Mouse (Mus musculus) midbrain, postnatal 0 days (tissue): ENCODE results near the gene 1810037I17Rik. TPM values are rescaled to one million over a fixed set of nuclear protein-coding genes. Genes with fewer than 3 reads are reported as not detected.

ENCODE experiments used
- ATAC-seq: fragments of 200-750 bp; cut with Nextera tagmentation; 2 replicates; pipeline ENCODE4 v1.8.0; 2017; ENCODE audit warnings: moderate number of reproducible peaks, mild to moderate bottlenecking, moderate TSS enrichment, moderate library complexity; ENCODE audit not compliant: low FRiP score
- DNase-seq: peaks from one replicate; pipeline ENCODE4 v3.0.0-alpha.2; 2015; ENCODE audit warnings: low spot score
- H3K27ac ChIP-seq: fragments of 300-500 bp; sonication (generic); 2 replicates; pipeline ENCODE4 v1.5.1; 2014; ENCODE audit warnings: low read depth, mild to moderate bottlenecking, low read length, mixed read lengths
- H3K27me3 ChIP-seq: fragments of 300-500 bp; sonication (generic); 2 replicates; pipeline ENCODE4 v1.6.1; 2014; ENCODE audit warnings: low read length, control low read depth, mixed read lengths; ENCODE audit not compliant: insufficient read depth
- H3K36me3 ChIP-seq: fragments of 300-500 bp; sonication (generic); 2 replicates; pipeline ENCODE4 v1.6.1; 2014; ENCODE audit warnings: low read length, control low read depth, mixed read lengths; ENCODE audit not compliant: insufficient read depth
- H3K4me1 ChIP-seq: fragments of 300-500 bp; sonication (generic); 2 replicates; pipeline ENCODE4 v1.6.1; 2014; ENCODE audit warnings: mild to moderate bottlenecking, control low read depth, antibody characterized with exemption, low read length, mixed read lengths; ENCODE audit not compliant: insufficient read depth
- H3K4me2 ChIP-seq: fragments of 300-500 bp; sonication (generic); 2 replicates; pipeline ENCODE4 v1.6.1; 2014; ENCODE audit warnings: low read depth, mild to moderate bottlenecking, low read length, mixed read lengths; ENCODE audit not compliant: poor library complexity, severe bottlenecking
- H3K4me3 ChIP-seq: fragments of 300-500 bp; sonication (generic); 2 replicates; pipeline ENCODE4 v1.5.1; 2014; ENCODE audit warnings: low read depth, mild to moderate bottlenecking, low read length, moderate library complexity
- H3K9ac ChIP-seq: fragments of 300-500 bp; sonication (generic); replicated peaks from 2 replicates; pipeline ENCODE4 v1.6.1; 2014; ENCODE audit warnings: mild to moderate bottlenecking, low read length, moderate library complexity, mixed read lengths; ENCODE audit not compliant: poor library complexity, severe bottlenecking
- H3K9me3 ChIP-seq: fragments of 300-500 bp; sonication (generic); 2 replicates; pipeline ENCODE4 v1.6.1; 2016; ENCODE audit warnings: low read length, control low read depth
- CTCF ChIP-seq: IDR thresholded peaks from 2 replicates; pipeline ENCODE4 v1.5.1; 2016; ENCODE audit warnings: antibody characterized with exemption, mild to moderate bottlenecking
- WGBS: fragments of 180-500 bp; shearing (Covaris S2); extraction: QIAGEN DNeasy Blood & Tissue Kit; methylation state at CpG from one replicate; pipeline ENCODE4 v1.1.7; 2014; 5-methylcytosine and 5-hydroxymethylcytosine counted together
- polyA plus RNA-seq: library from polyadenylated mRNA; unstranded; fragments of >200 nt; fragmentation: Nextera tagmentation; extraction: Ambion mirVana; gene quantifications from 2 replicates; pipeline ENCODE4 v1.2.1, GENCODE M21; 2015
- total RNA-seq: library from RNA; depleted of rRNA; stranded (reverse); fragments of >200 nt; gene quantifications from 2 replicates; pipeline ENCODE4 v1.2.3, GENCODE M21; 2014; rRNA removed

1810037I17Rik gene
- total RNA-seq = 21.9 and 32.3 TPM in 2 replicates
- 90.8 and 94.5 TPM in 2 replicates for polyA plus RNA-seq

DNA sequence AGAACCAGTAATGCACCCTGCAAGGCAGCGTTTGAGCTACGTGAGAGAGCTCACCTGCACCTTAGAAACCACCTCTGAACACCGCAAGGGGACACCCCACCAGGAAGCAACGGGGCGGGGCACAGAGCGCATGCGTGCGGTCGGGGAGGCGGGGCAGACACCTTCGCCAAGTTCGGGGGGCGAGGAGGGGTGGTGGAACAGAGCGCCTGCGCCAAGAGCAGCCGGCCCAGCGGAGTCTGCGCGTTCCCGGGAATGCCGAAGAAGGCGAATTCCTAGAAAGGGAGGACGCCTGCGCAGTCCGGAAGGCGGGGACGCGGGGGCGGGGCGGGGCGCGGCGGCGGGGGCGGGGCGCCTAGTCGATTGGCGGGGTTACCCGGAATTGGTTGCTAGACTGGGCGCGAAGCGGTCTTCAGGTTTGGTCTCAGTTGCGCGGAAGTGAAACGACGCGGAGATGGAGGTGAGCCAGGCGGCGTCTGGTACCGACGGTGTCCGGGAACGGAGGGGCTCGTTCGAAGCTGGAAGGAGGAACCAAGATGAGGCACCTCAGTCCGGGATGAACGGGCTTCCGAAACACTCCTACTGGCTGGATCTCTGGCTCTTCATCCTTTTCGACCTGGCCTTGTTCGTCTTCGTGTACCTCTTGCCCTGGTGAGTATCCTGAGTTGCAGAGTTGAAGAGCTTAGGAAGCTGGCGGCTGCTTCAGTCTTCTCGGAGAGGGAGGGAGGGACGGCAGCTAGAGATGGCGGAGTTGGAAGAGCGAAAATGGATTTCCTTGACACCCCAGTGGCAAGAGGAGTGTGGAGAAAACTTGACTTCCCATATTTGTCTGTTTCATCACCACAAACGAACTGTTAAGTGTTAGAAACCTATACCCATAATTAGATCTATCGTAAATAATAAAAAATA is at the start of gene 1810037I17Rik:
Gene 1810037I17Rik, plus strand, starts transcription at position 195 of the 906 bp plus-strand sequence.
- peak within 1 kb of the TSS; percentile 56 for H3K9ac ChIP-seq
- H3K4me2 ChIP-seq = peak within 1 kb of the TSS; percentile 58
- H3K4me1 ChIP-seq = no peaks in the 10 kb centered on the region
- H3K9me3 ChIP-seq = no peaks in the 10 kb centered on the region
- ATAC-seq (peak; percentile 99), DNase-seq (peak; percentile 97)
- H3K27ac ChIP-seq = peak within 1 kb of the TSS; percentile 67; the same call in 1 of the 2 replicates
- H3K36me3 ChIP-seq = no peaks in the 10 kb centered on the region
- under 1% methylated on average over 64 of the region's 68 CpGs for WGBS
- TF ChIP-seq CTCF = peak; percentile 66
- H3K4me3 ChIP-seq = peak within 1 kb of the TSS; percentile 50
- no peaks in the 10 kb centered on the region for H3K27me3 ChIP-seq

DNA sequence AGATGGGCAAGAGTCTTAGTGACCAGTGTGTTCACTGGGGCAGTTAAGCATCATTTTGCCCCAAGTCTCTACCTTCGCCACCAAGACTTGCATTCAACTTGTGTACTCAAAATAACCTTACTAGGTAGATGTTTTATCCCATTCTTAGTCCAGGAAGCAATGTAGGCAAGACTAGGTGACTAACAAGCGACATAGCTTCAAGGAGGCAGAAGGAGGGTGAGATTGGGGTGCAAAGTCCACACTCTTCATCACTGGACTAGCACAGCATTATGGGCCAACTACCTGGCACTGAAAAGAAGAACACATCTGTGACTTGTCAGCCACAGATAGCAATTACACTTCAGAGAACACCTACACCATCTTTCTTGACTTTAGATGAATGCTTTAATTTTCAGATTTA is 47.1 kb upstream of the 1810037I17Rik start:
- no peak for DNase-seq
- ATAC-seq = no peak
- Histone ChIP-seq H3K4me3 (no peak overlapping the region), H3K4me1 (no peaks in the 10 kb centered on the region), H3K4me2 (no peak overlapping the region), H3K27ac (no peak overlapping the region), H3K36me3 (no peaks in the 10 kb centered on the region), H3K27me3 (no peaks in the 10 kb centered on the region), H3K9ac (no peak overlapping the region), H3K9me3 (no peaks in the 10 kb centered on the region)
- WGBS = 96% methylated on average over 2 of the region's 2 CpGs
- no peak for TF ChIP-seq CTCF

DNA sequence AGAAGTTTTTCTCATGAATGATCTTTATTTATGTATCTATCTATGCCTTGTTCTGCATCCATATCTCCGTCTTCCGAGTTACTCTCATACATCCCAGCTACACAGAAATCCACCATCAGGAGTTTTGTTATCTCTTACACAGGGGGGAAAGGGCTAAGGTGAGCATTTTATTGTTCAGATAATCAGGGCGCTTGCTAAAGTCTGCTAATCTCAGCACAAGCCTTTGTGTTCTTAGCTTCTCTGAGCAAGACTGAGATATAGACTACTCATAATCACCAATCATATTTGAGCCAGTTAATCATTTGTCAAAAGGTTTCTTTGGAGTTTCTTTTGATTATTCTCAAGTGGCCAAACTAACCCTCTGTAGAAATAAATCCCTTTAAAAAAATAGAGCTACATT is 46.5 kb upstream of the 1810037I17Rik start:
- TF ChIP-seq CTCF = no peak
- Histone ChIP-seq H3K9me3 (no peaks in the 10 kb centered on the region), H3K9ac (no peak overlapping the region), H3K4me1 (no peaks in the 10 kb centered on the region), H3K27ac (no peak overlapping the region), H3K4me2 (no peak overlapping the region), H3K36me3 (no peaks in the 10 kb centered on the region), H3K4me3 (no peak overlapping the region), H3K27me3 (no peaks in the 10 kb centered on the region)
- ATAC-seq = no peak
- DNase-seq = no peak
- WGBS = 88% methylated on average over 3 of the region's 3 CpGs

DNA sequence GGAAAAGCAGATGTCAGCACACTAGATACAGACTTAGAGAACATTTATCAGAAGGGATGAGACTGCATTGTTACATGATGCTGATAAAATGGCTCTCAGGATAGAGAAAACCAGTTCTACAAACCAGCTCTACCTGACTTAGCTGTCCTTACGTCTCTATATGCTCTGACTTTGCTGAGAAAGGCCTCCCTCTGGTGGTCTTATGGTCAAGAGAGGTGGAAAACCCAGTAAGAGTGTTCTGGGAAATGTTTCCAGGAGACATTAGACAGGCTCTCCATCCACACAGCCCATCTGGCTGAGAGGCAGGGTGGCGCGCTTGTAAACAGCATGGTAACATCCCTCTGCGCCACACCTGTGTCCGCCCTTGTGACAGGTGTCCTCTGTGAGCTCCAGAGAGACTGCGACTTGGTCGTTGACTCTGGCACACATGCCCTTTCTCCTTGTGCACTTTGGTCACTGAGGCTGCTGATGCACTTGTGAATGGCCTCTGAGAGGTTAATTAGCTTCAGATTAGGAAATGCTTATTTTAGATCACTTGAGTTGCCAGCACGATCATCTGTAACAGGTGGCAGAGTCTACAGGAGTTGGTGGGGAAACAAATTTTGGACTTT is 45.2 kb upstream of the 1810037I17Rik start:
- no peak overlapping the region for H3K4me3 ChIP-seq
- peak; percentile 33 for TF ChIP-seq CTCF
- H3K36me3 ChIP-seq = no peaks in the 10 kb centered on the region
- WGBS = 92% methylated on average over 8 of the region's 8 CpGs
- H3K4me1 ChIP-seq = no peaks in the 10 kb centered on the region
- DNase-seq (no peak), ATAC-seq (no peak)
- H3K27me3 ChIP-seq = no peaks in the 10 kb centered on the region
- H3K27ac ChIP-seq = no peak overlapping the region
- H3K9me3 ChIP-seq = no peaks in the 10 kb centered on the region
- H3K4me2 ChIP-seq = no peak overlapping the region
- H3K9ac ChIP-seq = no peak overlapping the region

DNA sequence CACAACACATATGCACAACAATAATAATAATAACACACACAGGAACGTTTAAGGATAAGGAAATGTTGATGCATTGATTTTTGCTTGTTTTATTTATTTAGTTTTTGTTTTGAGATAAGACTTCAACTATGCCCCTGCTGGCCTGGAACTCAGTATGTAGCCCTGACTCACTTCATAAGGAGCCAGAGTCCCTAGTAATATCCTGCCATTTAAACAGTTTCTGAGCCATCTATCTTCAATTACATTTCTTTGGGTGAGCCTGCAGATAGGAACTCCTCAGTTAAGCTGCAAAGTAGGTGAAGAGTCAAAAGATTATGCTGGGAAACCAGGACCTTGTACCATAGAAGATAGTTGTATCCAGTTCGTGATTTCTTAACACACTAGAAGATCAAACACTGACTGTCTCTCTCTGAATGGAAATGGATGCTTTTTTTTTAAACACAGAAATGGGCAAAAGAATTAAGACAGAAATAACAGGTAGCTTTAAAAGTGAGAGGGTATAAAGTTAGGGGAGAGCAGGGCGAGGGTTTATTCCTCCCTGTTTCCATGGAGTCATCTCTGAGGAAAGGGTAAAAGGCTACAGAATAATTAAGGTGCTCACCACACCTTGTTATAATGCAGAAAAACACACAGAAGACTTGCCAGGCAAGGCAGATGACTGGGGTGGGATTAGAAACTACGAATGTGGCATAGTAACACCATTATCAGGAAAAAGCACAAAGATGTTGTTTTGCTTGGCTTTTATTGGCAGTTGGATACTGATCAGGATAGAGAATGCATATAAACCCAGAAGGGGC is 36.3 kb upstream of the 1810037I17Rik start:
- no peaks in the 10 kb centered on the region for H3K4me1 ChIP-seq
- no peaks in the 10 kb centered on the region for H3K36me3 ChIP-seq
- no peak overlapping the region for H3K9ac ChIP-seq
- H3K4me2 ChIP-seq = no peak overlapping the region
- no peaks in the 10 kb centered on the region for H3K27me3 ChIP-seq
- ATAC-seq (no peak), DNase-seq (no peak)
- no peaks in the 10 kb centered on the region for H3K9me3 ChIP-seq
- no peak for TF ChIP-seq CTCF
- H3K27ac ChIP-seq = no peak overlapping the region
- H3K4me3 ChIP-seq = no peak overlapping the region
- 74% methylated on average over 4 of the region's 4 CpGs for WGBS
